Mouse (Mus musculus): ENCODE measurements at regions not wholly inside any gene's neighbourhood (a gene's known extent, or its start where the extent isn't known, plus 50 kb on each side); places are given as distances from the start of the nearest gene placed in this dataset.

DNA sequence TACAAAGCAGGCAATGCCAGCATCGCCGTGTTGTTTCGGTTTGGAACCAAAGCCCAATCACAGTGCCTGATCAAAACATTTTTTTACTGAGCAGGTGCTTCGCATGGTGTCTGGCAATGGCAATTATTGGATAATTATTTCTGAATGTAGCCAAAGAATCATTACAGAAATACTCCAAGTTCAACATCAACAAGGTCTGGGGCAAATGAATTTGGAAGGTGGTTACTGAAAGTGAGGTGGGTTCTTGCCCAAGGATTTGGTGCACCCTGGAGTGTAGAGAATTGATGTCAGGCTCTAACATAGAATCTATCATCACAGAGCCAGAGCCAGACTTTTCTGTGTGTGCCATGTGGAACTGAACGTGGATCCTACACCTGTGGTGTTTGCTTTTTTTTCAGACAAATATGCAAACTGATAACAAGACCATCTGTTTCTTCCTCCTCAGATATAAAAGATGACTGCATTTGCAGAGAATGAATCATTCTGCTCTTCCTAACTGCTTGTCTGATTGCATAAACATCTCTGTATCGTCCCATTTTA is 2240.9 kb upstream of the Gm7489 start:
- DNase-seq, result no peak
- Histone ChIP-seq H3K4me3 (ENCODE audit: control insufficient read depth, insufficient read depth, low read length) (no peak overlapping the region), H3K36me3 (ENCODE audit: control insufficient read depth, insufficient read depth, low read length) (no peaks in the 10 kb centered on the region), H3K4me1 (replicated peaks; ENCODE audit: control insufficient read depth, insufficient read depth, low read length) (no peaks in the 10 kb centered on the region), H3K27ac (ENCODE audit: control insufficient read depth, insufficient read depth, low read length) (no peak overlapping the region), H3K27me3 (ENCODE audit: control insufficient read depth, insufficient read depth, low read length) (no peaks in the 10 kb centered on the region)
- TF ChIP-seq CTCF (IDR thresholded peaks at IDR 0.05; ENCODE audit: borderline replicate concordance, control insufficient read depth, extremely low read depth, insufficient read depth, low read length, poor library complexity) (no peak), POLR2A (IDR thresholded peaks at IDR 0.05; ENCODE audit: control insufficient read depth, extremely low read depth, insufficient read depth, low read length, poor library complexity) (no peak)
- WGBS, result 92% methylated on average over 6 of the region's 6 CpGs

DNA sequence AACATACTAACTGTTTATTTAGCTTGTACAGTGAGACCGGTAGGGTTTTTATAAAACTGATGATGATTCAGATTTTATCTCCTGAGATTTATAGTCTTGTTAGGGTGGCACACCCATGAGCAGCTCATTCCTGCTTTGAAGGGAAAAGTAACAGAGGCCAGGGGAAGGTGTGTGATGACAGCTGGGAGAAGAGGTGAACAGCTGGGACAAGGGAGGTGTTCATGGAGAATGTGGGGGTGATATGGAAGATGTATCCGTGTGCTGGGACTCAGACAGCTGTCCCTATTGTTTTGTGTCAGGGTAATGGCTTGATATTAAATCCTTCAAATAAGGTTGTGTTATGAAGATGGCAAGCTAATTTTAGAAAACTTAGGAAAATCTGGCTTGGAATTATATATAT is 2238.4 kb upstream of the Gm7489 start:
- Histone ChIP-seq H3K36me3 (ENCODE audit: control insufficient read depth, insufficient read depth, low read length) (no peaks in the 10 kb centered on the region), H3K4me1 (replicated peaks; ENCODE audit: control insufficient read depth, insufficient read depth, low read length) (no peaks in the 10 kb centered on the region), H3K27ac (ENCODE audit: control insufficient read depth, insufficient read depth, low read length) (no peak overlapping the region), H3K4me3 (ENCODE audit: control insufficient read depth, insufficient read depth, low read length) (no peak overlapping the region), H3K27me3 (ENCODE audit: control insufficient read depth, insufficient read depth, low read length) (no peaks in the 10 kb centered on the region)
- 87% methylated on average over 2 of the region's 2 CpGs for WGBS
- TF ChIP-seq POLR2A (IDR thresholded peaks at IDR 0.05; ENCODE audit: control insufficient read depth, extremely low read depth, insufficient read depth, low read length, poor library complexity) (no peak), CTCF (IDR thresholded peaks at IDR 0.05; ENCODE audit: borderline replicate concordance, control insufficient read depth, extremely low read depth, insufficient read depth, low read length, poor library complexity) (no peak)
- no peak for DNase-seq

DNA sequence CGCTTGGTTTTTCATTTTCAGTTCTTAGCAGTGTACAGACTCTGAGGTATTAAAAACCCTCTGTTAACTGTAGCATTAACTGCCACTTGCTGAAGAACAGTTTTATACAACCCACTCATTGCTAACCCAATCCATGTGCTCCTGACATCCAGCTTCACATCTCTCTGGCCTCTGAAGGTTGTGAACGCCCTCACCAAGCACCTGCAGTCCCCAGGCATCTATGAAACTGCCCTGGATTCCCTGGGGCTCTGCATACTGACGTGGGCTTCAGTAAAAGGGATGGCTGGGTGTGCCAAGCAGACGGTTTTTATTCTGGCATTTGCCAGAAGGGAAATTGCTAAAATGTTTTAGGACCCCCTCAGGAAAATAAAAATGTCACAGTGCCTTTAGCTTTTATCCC is 2232.2 kb upstream of the Gm7489 start:
- TF ChIP-seq POLR2A (IDR thresholded peaks at IDR 0.05; ENCODE audit: control insufficient read depth, extremely low read depth, insufficient read depth, low read length, poor library complexity) (no peak), CTCF (IDR thresholded peaks at IDR 0.05; ENCODE audit: borderline replicate concordance, control insufficient read depth, extremely low read depth, insufficient read depth, low read length, poor library complexity) (no peak)

DNA sequence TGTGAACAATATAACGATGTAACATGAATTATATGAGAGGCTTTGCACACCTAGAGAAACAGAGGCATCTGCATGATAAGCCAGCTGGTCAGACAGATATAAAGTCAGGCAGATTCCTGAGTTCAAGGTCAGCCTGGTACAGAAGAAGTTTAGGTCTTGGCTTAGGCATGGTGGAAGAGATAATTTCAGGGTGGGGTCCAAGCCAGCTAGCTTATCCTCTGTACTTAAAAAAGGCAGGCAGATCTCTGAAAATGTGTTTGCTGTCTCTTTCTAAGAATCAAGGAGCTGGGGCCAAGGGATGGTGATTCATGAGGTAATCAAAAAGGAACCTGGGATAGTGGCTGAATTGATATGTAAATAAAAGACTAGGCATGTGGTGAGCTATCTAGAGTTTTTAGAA is 2227.1 kb upstream of the Gm7489 start:
- Histone ChIP-seq H3K36me3 (ENCODE audit: control insufficient read depth, insufficient read depth, low read length) (no peaks in the 10 kb centered on the region), H3K27me3 (ENCODE audit: control insufficient read depth, insufficient read depth, low read length) (no peaks in the 10 kb centered on the region), H3K4me1 (replicated peaks; ENCODE audit: control insufficient read depth, insufficient read depth, low read length) (no peaks in the 10 kb centered on the region), H3K27ac (ENCODE audit: control insufficient read depth, insufficient read depth, low read length) (no peak overlapping the region), H3K4me3 (ENCODE audit: control insufficient read depth, insufficient read depth, low read length) (no peak overlapping the region)
- 94% methylated on average over 1 of the region's 1 CpGs for WGBS
- DNase-seq, result no peak
- TF ChIP-seq POLR2A (IDR thresholded peaks at IDR 0.05; ENCODE audit: control insufficient read depth, extremely low read depth, insufficient read depth, low read length, poor library complexity), result no peak
- TF ChIP-seq CTCF (IDR thresholded peaks at IDR 0.05; ENCODE audit: borderline replicate concordance, control insufficient read depth, extremely low read depth, insufficient read depth, low read length, poor library complexity), result no peak

More for the DNA sequence above, 2232.2 kb upstream of the Gm7489 start:
- no peak for DNase-seq
- H3K36me3 ChIP-seq (ENCODE audit: control insufficient read depth, insufficient read depth, low read length), result no peaks in the 10 kb centered on the region
- H3K27me3 ChIP-seq (ENCODE audit: control insufficient read depth, insufficient read depth, low read length), result no peaks in the 10 kb centered on the region
- no peak overlapping the region for H3K4me3 ChIP-seq (ENCODE audit: control insufficient read depth, insufficient read depth, low read length)
- H3K4me1 ChIP-seq (replicated peaks; ENCODE audit: control insufficient read depth, insufficient read depth, low read length), result no peaks in the 10 kb centered on the region
- no peak overlapping the region for H3K27ac ChIP-seq (ENCODE audit: control insufficient read depth, insufficient read depth, low read length)
- WGBS, result 73% methylated on average over 4 of the region's 4 CpGs

- 94% methylated on average over 3 of the region's 3 CpGs for WGBS
These were observed 2216.4 kb upstream of the Gm7489 start for GRCm38 (mm10) chr15:51668340-51668739.

GRCm38 (mm10) chr15:51671667-51672372 is 2212.9 kb upstream of the Gm7489 start:
- Histone ChIP-seq H3K4me1 (replicated peaks; ENCODE audit: control insufficient read depth, insufficient read depth, low read length) (no peaks in the 10 kb centered on the region), H3K27ac (ENCODE audit: control insufficient read depth, insufficient read depth, low read length) (no peak overlapping the region), H3K27me3 (ENCODE audit: control insufficient read depth, insufficient read depth, low read length) (no peaks in the 10 kb centered on the region), H3K4me3 (ENCODE audit: control insufficient read depth, insufficient read depth, low read length) (no peak overlapping the region), H3K36me3 (ENCODE audit: control insufficient read depth, insufficient read depth, low read length) (no peaks in the 10 kb centered on the region)
- WGBS, result 94% methylated on average over 18 of the region's 18 CpGs
- TF ChIP-seq POLR2A (IDR thresholded peaks at IDR 0.05; ENCODE audit: control insufficient read depth, extremely low read depth, insufficient read depth, low read length, poor library complexity) (no peak), CTCF (IDR thresholded peaks at IDR 0.05; ENCODE audit: borderline replicate concordance, control insufficient read depth, extremely low read depth, insufficient read depth, low read length, poor library complexity) (no peak)
- no peak for DNase-seq

More at GRCm38 (mm10) chr15:51668340-51668739, 2216.4 kb upstream of the Gm7489 start:
- no peaks in the 10 kb centered on the region for H3K27me3 ChIP-seq (ENCODE audit: control insufficient read depth, insufficient read depth, low read length)
- H3K27ac ChIP-seq (ENCODE audit: control insufficient read depth, insufficient read depth, low read length), result no peak overlapping the region
- no peaks in the 10 kb centered on the region for H3K4me1 ChIP-seq (replicated peaks; ENCODE audit: control insufficient read depth, insufficient read depth, low read length)
- TF ChIP-seq POLR2A (IDR thresholded peaks at IDR 0.05; ENCODE audit: control insufficient read depth, extremely low read depth, insufficient read depth, low read length, poor library complexity), result no peak
- TF ChIP-seq CTCF (IDR thresholded peaks at IDR 0.05; ENCODE audit: borderline replicate concordance, control insufficient read depth, extremely low read depth, insufficient read depth, low read length, poor library complexity), result no peak
- no peak overlapping the region for H3K4me3 ChIP-seq (ENCODE audit: control insufficient read depth, insufficient read depth, low read length)
- DNase-seq, result no peak
- H3K36me3 ChIP-seq (ENCODE audit: control insufficient read depth, insufficient read depth, low read length), result no peaks in the 10 kb centered on the region

Data from thymus, adult 2 months (tissue).